Mouse (Mus musculus) spleen, adult 2 months (tissue): ENCODE measurements around the gene Grpel1.

Experiments
- CTCF ChIP-seq: fragments of 200-500 bp; IDR thresholded peaks from 2 replicates; pipeline ENCODE4 v1.5.1; 2011; ENCODE audit warnings: mild to moderate bottlenecking, inconsistent platforms; ENCODE audit not compliant: insufficient read depth, insufficient read length, insufficient replicate concordance; ENCODE audit errors: extremely low read depth
- POLR2A ChIP-seq: fragments of 200-500 bp; IDR thresholded peaks from 2 replicates; pipeline ENCODE4 v1.6.1; 2011; ENCODE audit warnings: low read depth, low read length, inconsistent platforms

DNA sequence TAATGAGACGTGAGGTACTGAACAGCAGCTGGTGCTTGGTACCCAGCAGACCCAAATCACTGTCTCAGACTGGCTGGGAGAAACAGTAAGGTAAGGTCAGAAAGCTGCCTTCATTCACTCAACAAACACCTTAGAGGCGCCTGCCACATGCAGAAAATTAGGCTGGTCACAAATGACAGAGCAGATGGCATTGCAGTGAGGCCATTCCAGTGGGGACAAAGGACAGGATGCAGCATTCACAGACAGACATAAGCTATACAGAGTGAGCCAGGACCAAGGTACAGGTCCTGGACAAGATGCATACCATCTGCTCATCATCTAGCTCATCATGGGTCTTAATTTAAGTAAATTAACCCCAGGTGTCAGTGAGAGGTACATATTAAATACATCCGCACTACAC is 52.8 kb downstream of the Grpel1 start:
- TF ChIP-seq POLR2A (no peak), CTCF (no peak)
